Mouse (Mus musculus) limb, embryonic 14.5 days (tissue): ENCODE measurements at regions not wholly inside any gene's neighbourhood (a gene's known extent, or its start where the extent isn't known, plus 50 kb on each side); places are given as distances from the start of the nearest gene placed in this dataset.

Source experiments
- ATAC-seq: fragments of 200-750 bp; cut with Nextera tagmentation; 2 replicates; pipeline ENCODE4 v1.8.0; 2017; ENCODE audit warnings: low read depth, moderate number of reproducible peaks, moderate TSS enrichment; ENCODE audit not compliant: low FRiP score
- DNase-seq: peaks from one replicate; pipeline ENCODE4 v3.0.0-alpha.2; 2015; ENCODE audit warnings: low spot score
- H3K27ac ChIP-seq: fragments of 300-500 bp; sonication (generic); replicated peaks from 2 replicates; pipeline ENCODE4 v1.5.1; 2014; ENCODE audit warnings: low read depth, mild to moderate bottlenecking, low read length, moderate library complexity, mixed read lengths
- H3K27me3 ChIP-seq: fragments of 300-500 bp; sonication (generic); 2 replicates; pipeline ENCODE4 v1.6.1; 2014; ENCODE audit warnings: low read length, mixed read lengths; ENCODE audit not compliant: control insufficient read depth, insufficient read depth
- H3K36me3 ChIP-seq: fragments of 300-500 bp; sonication (generic); 2 replicates; pipeline ENCODE4 v1.6.1; 2014; ENCODE audit warnings: mild to moderate bottlenecking, low read length, moderate library complexity, mixed read lengths; ENCODE audit not compliant: control insufficient read depth, insufficient read depth
- H3K4me1 ChIP-seq: fragments of 300-500 bp; sonication (generic); 2 replicates; pipeline ENCODE4 v1.6.1; 2014; ENCODE audit warnings: antibody characterized with exemption, low read length, mixed read lengths; ENCODE audit not compliant: control insufficient read depth, insufficient read depth
- H3K4me2 ChIP-seq: fragments of 300-500 bp; sonication (generic); replicated peaks from 2 replicates; pipeline ENCODE4 v1.6.1; 2014; ENCODE audit warnings: low read depth, mild to moderate bottlenecking, low read length, moderate library complexity; ENCODE audit not compliant: severe bottlenecking
- H3K4me3 ChIP-seq: fragments of 300-500 bp; sonication (generic); replicated peaks from 2 replicates; pipeline ENCODE4 v1.5.1; 2014; ENCODE audit warnings: low read length
- H3K9ac ChIP-seq: fragments of 300-500 bp; sonication (generic); 2 replicates; pipeline ENCODE4 v1.6.1; 2014; ENCODE audit warnings: mild to moderate bottlenecking, low read depth, low read length, moderate library complexity; ENCODE audit not compliant: severe bottlenecking
- H3K9me3 ChIP-seq: fragments of 300-500 bp; sonication (generic); 2 replicates; pipeline ENCODE4 v1.6.1; 2016; ENCODE audit warnings: low read length; ENCODE audit not compliant: control insufficient read depth
- POLR2A ChIP-seq: fragments of 200-500 bp; IDR thresholded peaks from 2 replicates; pipeline ENCODE4 v1.8.0; 2012; ENCODE audit warnings: inconsistent platforms, mild to moderate bottlenecking, moderate library complexity, borderline replicate concordance; ENCODE audit not compliant: insufficient read depth, insufficient read length; ENCODE audit errors: extremely low read depth
- WGBS: fragments of 180-500 bp; shearing (Covaris S2); extraction: QIAGEN DNeasy Blood & Tissue Kit; methylation state at CpG from one replicate; pipeline ENCODE4 v1.1.7; 2014; 5-methylcytosine and 5-hydroxymethylcytosine counted together

- DNase-seq, result no peak
- TF ChIP-seq POLR2A, result no peak
Observed at GRCm38 (mm10) chr19:56185756-56186155, 101.2 kb upstream of the Habp2 start.

GRCm38 (mm10) chr19:56189185-56189584, 97.8 kb upstream of the Habp2 start:
- no peaks in the 10 kb centered on the region for H3K27me3 ChIP-seq
- H3K4me2 ChIP-seq, result no peak overlapping the region
- H3K4me1 ChIP-seq, result no peaks in the 10 kb centered on the region; the same call in 1 of the 2 replicates
- no peak for DNase-seq
- no peak overlapping the region for H3K4me3 ChIP-seq
- H3K9me3 ChIP-seq, result no peaks in the 10 kb centered on the region
- WGBS, result 95% methylated on average over 1 of the region's 1 CpGs
- H3K9ac ChIP-seq, result no peak overlapping the region
- ATAC-seq, result no peak
- H3K36me3 ChIP-seq, result no peaks in the 10 kb centered on the region
- no peak overlapping the region for H3K27ac ChIP-seq
- no peak for TF ChIP-seq POLR2A

More at GRCm38 (mm10) chr19:56185756-56186155, 101.2 kb upstream of the Habp2 start:
- Histone ChIP-seq H3K4me2 (no peak overlapping the region), H3K9ac (no peak overlapping the region), H3K36me3 (no peaks in the 10 kb centered on the region), H3K4me1 (no peaks in the 10 kb centered on the region; the same call in 1 of the 2 replicates), H3K27me3 (no peaks in the 10 kb centered on the region), H3K27ac (no peak overlapping the region), H3K4me3 (no peak overlapping the region), H3K9me3 (peaks cover 5% of the 10 kb centered on the region)
- WGBS, result 72% methylated on average over 5 of the region's 5 CpGs
- ATAC-seq, result no peak

- H3K9me3 ChIP-seq, result no peaks in the 10 kb centered on the region
- H3K36me3 ChIP-seq, result no peaks in the 10 kb centered on the region
- DNase-seq (no peak), ATAC-seq (no peak)
- no peak overlapping the region for H3K4me3 ChIP-seq
- no peak for TF ChIP-seq POLR2A
- no peak overlapping the region for H3K27ac ChIP-seq
- no peaks in the 10 kb centered on the region for H3K27me3 ChIP-seq
- no peak overlapping the region for H3K9ac ChIP-seq
- no peaks in the 10 kb centered on the region; the same call in 1 of the 2 replicates for H3K4me1 ChIP-seq
- WGBS, result 31% methylated on average over 3 of the region's 3 CpGs
- H3K4me2 ChIP-seq, result no peak overlapping the region
Observed at GRCm38 (mm10) chr19:56190222-56190621, 96.7 kb upstream of the Habp2 start.

GRCm38 (mm10) chr19:56198474-56199236, 88.3 kb upstream of the Habp2 start:
- TF ChIP-seq POLR2A, result no peak
- H3K9me3 ChIP-seq, result no peaks in the 10 kb centered on the region

GRCm38 (mm10) chr19:56199401-56200150, 87.4 kb upstream of the Habp2 start:
- DNase-seq, result no peak

More at GRCm38 (mm10) chr19:56198474-56199236, 88.3 kb upstream of the Habp2 start:
- 88% methylated on average over 15 of the region's 15 CpGs for WGBS
- no peak overlapping the region for H3K9ac ChIP-seq
- no peak for DNase-seq
- ATAC-seq, result no peak
- H3K27me3 ChIP-seq, result no peaks in the 10 kb centered on the region; the same call in 1 of the 2 replicates
- H3K4me3 ChIP-seq, result no peak overlapping the region
- H3K27ac ChIP-seq, result no peak overlapping the region
- H3K4me2 ChIP-seq, result no peak overlapping the region
- H3K36me3 ChIP-seq, result no peaks in the 10 kb centered on the region
- H3K4me1 ChIP-seq, result peaks cover 17% of the 10 kb centered on the region; the same call in 1 of the 2 replicates

More at GRCm38 (mm10) chr19:56199401-56200150, 87.4 kb upstream of the Habp2 start:
- no peak overlapping the region for H3K9ac ChIP-seq
- H3K27ac ChIP-seq, result no peak overlapping the region
- no peak for TF ChIP-seq POLR2A
- no peaks in the 10 kb centered on the region for H3K9me3 ChIP-seq
- no peaks in the 10 kb centered on the region; the same call in 1 of the 2 replicates for H3K27me3 ChIP-seq
- H3K4me3 ChIP-seq, result no peak overlapping the region
- ATAC-seq, result 0 out of 2 replicates have a peak, but pooled peaks have one; percentile 29
- H3K4me2 ChIP-seq, result no peak overlapping the region
- H3K4me1 ChIP-seq, result peaks cover 17% of the 10 kb centered on the region; the same call in 1 of the 2 replicates
- no peaks in the 10 kb centered on the region for H3K36me3 ChIP-seq
- 32% methylated on average over 14 of the region's 14 CpGs for WGBS
